Mouse (Mus musculus) stomach, postnatal 0 days (tissue): ENCODE results near the gene Fam92b. TPM values are rescaled to one million over a fixed set of nuclear protein-coding genes. Genes with fewer than 3 reads are reported as not detected.
A peak's percentile ranks its signal among the peaks of the same experiment; 100 is the strongest.

Experiments
- ATAC-seq: fragments of 200-750 bp; cut with Nextera tagmentation; 2 replicates; pipeline ENCODE4 v1.8.0; 2017; ENCODE audit not compliant: low FRiP score, low TSS enrichment
- DNase-seq: peaks from one replicate; pipeline ENCODE4 v3.0.0-alpha.2; 2016; ENCODE audit warnings: low spot score
- H3K27ac ChIP-seq: fragments of 300-500 bp; sonication (generic); replicated peaks from 2 replicates; pipeline ENCODE4 v1.5.1; 2014; ENCODE audit warnings: mild to moderate bottlenecking, control low read depth
- H3K27me3 ChIP-seq: fragments of 300-500 bp; sonication (generic); 2 replicates; pipeline ENCODE4 v1.6.1; 2014; ENCODE audit warnings: low read length; ENCODE audit not compliant: control insufficient read depth, insufficient read depth
- H3K36me3 ChIP-seq: fragments of 300-500 bp; sonication (generic); 2 replicates; pipeline ENCODE4 v1.6.1; 2014; ENCODE audit warnings: low read length, mixed read lengths; ENCODE audit not compliant: control insufficient read depth, insufficient read depth
- H3K4me1 ChIP-seq: fragments of 300-500 bp; sonication (generic); replicated peaks from 2 replicates; pipeline ENCODE4 v1.6.1; 2014; ENCODE audit warnings: antibody characterized with exemption; ENCODE audit not compliant: control insufficient read depth, insufficient read depth
- H3K4me2 ChIP-seq: fragments of 300-500 bp; sonication (generic); replicated peaks from 2 replicates; pipeline ENCODE4 v1.6.1; 2014; ENCODE audit warnings: low read depth, mild to moderate bottlenecking, control low read depth, moderate library complexity
- H3K4me3 ChIP-seq: fragments of 300-500 bp; sonication (generic); 2 replicates; pipeline ENCODE4 v1.5.1; 2014; ENCODE audit warnings: low read depth, low read length, control low read depth
- H3K9ac ChIP-seq: fragments of 300-500 bp; sonication (generic); 2 replicates; pipeline ENCODE4 v1.6.1; 2014; ENCODE audit warnings: mild to moderate bottlenecking, low read length, control low read depth, mixed read lengths
- H3K9me3 ChIP-seq: fragments of 300-500 bp; sonication (generic); 2 replicates; pipeline ENCODE4 v1.6.1; 2016; ENCODE audit warnings: low read length; ENCODE audit not compliant: control insufficient read depth
- CTCF ChIP-seq: IDR thresholded peaks from 2 replicates; pipeline ENCODE4 v1.5.1; 2016; ENCODE audit warnings: antibody characterized with exemption, low read depth, mild to moderate bottlenecking, moderate library complexity
- EP300 ChIP-seq: optimal IDR thresholded peaks from 2 replicates; pipeline ENCODE3; 2016; ENCODE audit warnings: antibody characterized with exemption
- WGBS: fragments of 180-500 bp; shearing (Covaris S2); extraction: QIAGEN DNeasy Blood & Tissue Kit; methylation state at CpG from one replicate; pipeline ENCODE4 v1.1.7; 2014; 5-methylcytosine and 5-hydroxymethylcytosine counted together
- polyA plus RNA-seq: library from polyadenylated mRNA; unstranded; fragments of >200 nt; fragmentation: Nextera tagmentation; extraction: Ambion mirVana; gene quantifications from 2 replicates; pipeline ENCODE4 v1.2.1, GENCODE M21; 2015

The Fam92b gene
- polyA plus RNA-seq, 1 experiment from 2014 or later, result 0.18 TPM

- Histone ChIP-seq H3K9ac (no peak overlapping the region), H3K4me3 (no peak overlapping the region), H3K4me2 (no peak overlapping the region), H3K36me3 (no peaks in the 10 kb centered on the region), H3K27me3 (no peaks in the 10 kb centered on the region), H3K27ac (peak overlapping the region; percentile 73), H3K4me1 (peaks cover 2% of the 10 kb centered on the region; the same call in 1 of the 2 replicates), H3K9me3 (no peaks in the 10 kb centered on the region)
- DNase-seq (peak; percentile 54), ATAC-seq (peak; percentile 73)
- WGBS, result 22% methylated on average over 13 of the region's 13 CpGs
- TF ChIP-seq EP300, result no peak
- TF ChIP-seq CTCF, result no peak
These were observed 39.9 kb upstream of the Fam92b start for GRCm38 (mm10) chr8:120216855-120217830.

- no peak overlapping the region for H3K9ac ChIP-seq
- no peaks in the 10 kb centered on the region for H3K9me3 ChIP-seq
- DNase-seq (no peak), ATAC-seq (no peak)
- peak overlapping the region; percentile 9 for H3K27ac ChIP-seq
- H3K36me3 ChIP-seq, result no peaks in the 10 kb centered on the region
- TF ChIP-seq CTCF (no peak), EP300 (no peak)
- H3K4me1 ChIP-seq, result peaks cover 2% of the 10 kb centered on the region; the same call in 1 of the 2 replicates
- H3K27me3 ChIP-seq, result no peaks in the 10 kb centered on the region
- H3K4me2 ChIP-seq, result no peak overlapping the region
- H3K4me3 ChIP-seq, result no peak overlapping the region
- WGBS, result 58% methylated on average over 7 of the region's 7 CpGs
These were observed 38.3 kb upstream of the Fam92b start for GRCm38 (mm10) chr8:120215416-120216141.

GRCm38 (mm10) chr8:120213939-120214338, 36.7 kb upstream of the Fam92b start:
- H3K4me2 ChIP-seq, result no peak overlapping the region
- H3K36me3 ChIP-seq, result no peaks in the 10 kb centered on the region
- DNase-seq, result no peak
- H3K4me3 ChIP-seq, result no peak overlapping the region
- peaks cover 2% of the 10 kb centered on the region; the same call in 1 of the 2 replicates for H3K4me1 ChIP-seq
- TF ChIP-seq CTCF (no peak), EP300 (no peak)
- H3K9me3 ChIP-seq, result no peaks in the 10 kb centered on the region
- ATAC-seq, result no peak
- H3K27ac ChIP-seq, result no peak overlapping the region
- H3K27me3 ChIP-seq, result no peaks in the 10 kb centered on the region
- no peak overlapping the region for H3K9ac ChIP-seq
- 72% methylated on average over 5 of the region's 5 CpGs for WGBS

- TF ChIP-seq CTCF, result no peak
- no peak for TF ChIP-seq EP300
- H3K4me3 ChIP-seq, result no peak overlapping the region
- no peaks in the 10 kb centered on the region for H3K36me3 ChIP-seq
- no peaks in the 10 kb centered on the region for H3K9me3 ChIP-seq
- peaks cover 2% of the 10 kb centered on the region; the same call in 1 of the 2 replicates for H3K4me1 ChIP-seq
- no peak overlapping the region for H3K27ac ChIP-seq
- ATAC-seq, result no peak
- DNase-seq, result no peak
- no peaks in the 10 kb centered on the region for H3K27me3 ChIP-seq
- no peak overlapping the region for H3K4me2 ChIP-seq
- no peak overlapping the region for H3K9ac ChIP-seq
- 92% methylated on average over 3 of the region's 3 CpGs for WGBS
These were observed 36.0 kb upstream of the Fam92b start for GRCm38 (mm10) chr8:120213229-120213628.

- no peak overlapping the region for H3K27ac ChIP-seq
- TF ChIP-seq CTCF (no peak), EP300 (no peak)
- WGBS, result 90% methylated on average over 7 of the region's 7 CpGs
- no peak for ATAC-seq
- H3K27me3 ChIP-seq, result no peaks in the 10 kb centered on the region
- DNase-seq, result no peak
- no peak overlapping the region for H3K9ac ChIP-seq
- H3K9me3 ChIP-seq, result no peaks in the 10 kb centered on the region
- H3K4me2 ChIP-seq, result no peak overlapping the region
- H3K4me3 ChIP-seq, result no peak overlapping the region
- H3K4me1 ChIP-seq, result peaks cover 2% of the 10 kb centered on the region; the same call in 1 of the 2 replicates
- H3K36me3 ChIP-seq, result no peaks in the 10 kb centered on the region
These were observed 35.3 kb upstream of the Fam92b start for GRCm38 (mm10) chr8:120212596-120212995.
